Mouse (Mus musculus) cerebellum, adult 8-10 months (tissue): ENCODE data around the gene Zfp951.
"Not testable (repeated sequence)": the region's sequence is repeated elsewhere in the genome, so short reads cannot be mapped to it uniquely, and the experiment has no call there.

Experiments
- DNase-seq: peaks from one replicate; pipeline ENCODE4 v3.0.0; 2022

The Zfp951 gene

GRCm38 (mm10) chr5:104859962-104860525 is at the start of gene Zfp951:
Gene Zfp951, minus strand, starts transcription at chr5:104860070.
- DNase-seq, result peak; percentile 63

GRCm38 (mm10) chr5:104906556-104906955 is 46.7 kb upstream of the Zfp951 start:
- not testable (repeated sequence) for DNase-seq

- DNase-seq, result not testable (repeated sequence)
Observed at GRCm38 (mm10) chr5:104859045-104859961, 567 bp downstream of the Zfp951 start.

- not testable (repeated sequence) for DNase-seq
Observed at GRCm38 (mm10) chr5:104854546-104854945, 5.3 kb downstream of the Zfp951 start.

- DNase-seq, result no peak
Observed at GRCm38 (mm10) chr5:104833330-104833729, 26.5 kb downstream of the Zfp951 start.

GRCm38 (mm10) chr5:104829611-104830010 is 30.3 kb downstream of the Zfp951 start:
- DNase-seq, result no peak

- DNase-seq, result not testable (repeated sequence)
Observed at GRCm38 (mm10) chr5:104770138-104770537, 89.7 kb downstream of the Zfp951 start.
